Mouse (Mus musculus) embryonic fibroblast, embryonic 13.5 days (primary cell): Measurements from ENCODE around the gene Rtl1.

Experiments
- CTCF ChIP-seq: IDR thresholded peaks from 2 replicates; pipeline ENCODE4 v1.5.1; 2011; ENCODE audit warnings: mild to moderate bottlenecking, control low read depth, low read length, moderate library complexity, borderline replicate concordance; ENCODE audit not compliant: insufficient read depth
- POLR2A ChIP-seq: IDR thresholded peaks from 2 replicates; pipeline ENCODE4 v1.6.1; 2011; ENCODE audit warnings: low read depth, mild to moderate bottlenecking, control low read depth, low read length, moderate library complexity

DNA sequence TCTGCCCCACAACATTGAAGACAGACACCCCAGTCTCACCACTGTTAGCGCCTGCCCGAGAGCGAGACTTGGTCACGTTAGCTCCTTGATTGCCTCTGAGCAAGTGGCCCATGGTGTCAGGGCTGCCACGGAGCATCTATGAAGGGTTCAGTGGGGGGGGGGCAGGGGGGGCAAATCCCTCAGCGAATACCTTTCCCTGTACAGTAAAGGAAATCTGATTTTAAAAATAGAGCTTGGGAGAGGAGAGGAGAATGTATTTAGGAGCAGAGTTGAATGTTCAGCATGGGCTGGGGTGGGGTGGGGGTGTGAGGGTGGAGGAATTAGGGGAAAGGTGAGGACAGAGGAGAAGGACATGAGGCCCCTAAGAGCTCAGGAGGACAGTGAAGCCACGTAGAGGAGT is at the start of gene Rtl1:
- no peak for TF ChIP-seq CTCF
- TF ChIP-seq POLR2A = no peak
